Comparison of ENCODE assay signal across 20 mouse cellular contexts in genomic region chr1:58055598-58055997, GRCm38 (mm10). TPM values are rescaled to one million over a fixed set of nuclear protein-coding genes. Genes with fewer than 3 reads are reported as not detected.
A peak's percentile ranks its signal among the peaks of the same experiment; 100 is the strongest.
DNase-seq lines count a peak whose midpoint lies in the region; ATAC-seq and TF ChIP-seq lines count a peak whose summit lies in the region.
"Had no signal": no experiment of that assay in that cellular context is flagged by ENCODE, and none has a peak within 500 bp of the region (broad histone marks: within the 10 kb centered on the region; RNA-seq: fewer than 3 reads in every experiment).

No protein-coding gene starts in this region.

- H3K27me3 ChIP-seq in forebrain, embryonic 16.5 days (replicated peaks; ENCODE audit: control insufficient read depth, insufficient read depth, low read length): no peaks in the 10 kb centered on the region
- H3K27me3 ChIP-seq in forebrain, embryonic 11.5 days (ENCODE audit: control insufficient read depth, insufficient read depth, low read length): no peaks in the 10 kb centered on the region
- H3K27me3 ChIP-seq in hindbrain, postnatal 0 days (ENCODE audit: insufficient read depth, low read length): no peaks in the 10 kb centered on the region
- no peaks in the 10 kb centered on the region for H3K27me3 ChIP-seq in hindbrain, embryonic 10.5 days (ENCODE audit: insufficient read depth, poor library complexity, severe bottlenecking)
- H3K27me3 ChIP-seq: CH12.LX; hindbrain, embryonic 12.5 days; Patski had no signal

- peak; percentile 42 for DNase-seq in cerebellum, adult 9-10 months
- DNase-seq in forebrain, embryonic 11.5 days (ENCODE audit: low spot score): no peak
- peak; percentile 28 for DNase-seq in hindbrain, postnatal 0 days (ENCODE audit: low spot score)
- DNase-seq in hindbrain, embryonic 10.5 days (ENCODE audit: low spot score): no peak
- peak; percentile 18 for DNase-seq in brain, embryonic 14.5 days (ENCODE audit: low read depth)
- DNase-seq in lung, postnatal 36 days: no peak
- DNase-seq: adrenal gland, postnatal 14 days; heart, adult 2 months; kidney, adult 8-10 months had no signal

- H3K36me3 ChIP-seq in forebrain, embryonic 16.5 days (ENCODE audit: control insufficient read depth, insufficient read depth): no peaks in the 10 kb centered on the region
- no peaks in the 10 kb centered on the region for H3K36me3 ChIP-seq in forebrain, embryonic 11.5 days (ENCODE audit: control insufficient read depth, insufficient read depth, low read length)
- no peaks in the 10 kb centered on the region for H3K36me3 ChIP-seq in hindbrain, postnatal 0 days (ENCODE audit: insufficient read depth, low read length)
- H3K36me3 ChIP-seq in hindbrain, embryonic 10.5 days: no peaks in the 10 kb centered on the region
- H3K36me3 ChIP-seq: embryonic facial prominence, embryonic 10.5 days; hindbrain, embryonic 12.5 days had no signal

- whole genome bisulfite sequencing in forebrain, embryonic 16.5 days: 74% methylated on average over 11 of the region's 11 CpGs
- WGBS in forebrain, embryonic 11.5 days: 91% methylated on average over 11 of the region's 11 CpGs
- WGBS in hindbrain, postnatal 0 days: 62% methylated on average over 11 of the region's 11 CpGs
- 90% methylated on average over 11 of the region's 11 CpGs for WGBS in hindbrain, embryonic 10.5 days

- no peak for ATAC-seq in cerebellum, adult (ENCODE audit: insufficient number of reproducible peaks, low FRiP score, low TSS enrichment)
- ATAC-seq in forebrain, embryonic 16.5 days: peak; percentile 43; the same call in 1 of the 2 replicates
- no peak for ATAC-seq in forebrain, embryonic 11.5 days (replicated peaks; ENCODE audit: low FRiP score)
- 0 out of 2 replicates have a peak, but pooled peaks have one; percentile 45 for ATAC-seq in hindbrain, postnatal 0 days
- ATAC-seq: activated CD4-positive, CD25-positive, alpha-beta regulatory T cell, adult 4 months; forebrain, embryonic 14.5 days; inflammation-experienced regulatory T-cells, adult 6 months; intestine, postnatal 0 days; Patski had no signal

- H3K9me3 ChIP-seq in forebrain, embryonic 16.5 days (ENCODE audit: control insufficient read depth, low read length): no peaks in the 10 kb centered on the region
- H3K9me3 ChIP-seq in forebrain, embryonic 11.5 days (ENCODE audit: control insufficient read depth, low read length): no peaks in the 10 kb centered on the region
- no peaks in the 10 kb centered on the region for H3K9me3 ChIP-seq in hindbrain, postnatal 0 days (ENCODE audit: low read length)
- H3K9me3 ChIP-seq in hindbrain, embryonic 10.5 days: no peaks in the 10 kb centered on the region
- H3K9me3 ChIP-seq: embryonic facial prominence, embryonic 10.5 days; hindbrain, embryonic 12.5 days had no signal

- no peak overlapping the region for H3K4me2 ChIP-seq in forebrain, embryonic 16.5 days (ENCODE audit: low read length)
- H3K4me2 ChIP-seq in forebrain, embryonic 11.5 days (ENCODE audit: low read depth, low read length, severe bottlenecking): no peak overlapping the region
- no peak overlapping the region for H3K4me2 ChIP-seq in hindbrain, postnatal 0 days (ENCODE audit: low read depth, low read length)
- H3K4me2 ChIP-seq: heart, embryonic 11.5 days; hindbrain, embryonic 12.5 days had no signal

- no peak for TF ChIP-seq POLR2A in brain, embryonic 14.5 days (IDR thresholded peaks at IDR 0.05; ENCODE audit: borderline replicate concordance, extremely low read depth, insufficient read depth, insufficient read length, poor library complexity, severe bottlenecking)

- H3K9ac ChIP-seq in forebrain, embryonic 16.5 days (replicated peaks; ENCODE audit: low read depth, low read length): no peak overlapping the region
- no peak overlapping the region for H3K9ac ChIP-seq in forebrain, embryonic 11.5 days (ENCODE audit: low read length)
- H3K9ac ChIP-seq in hindbrain, postnatal 0 days (replicated peaks; ENCODE audit: low read length): no peak overlapping the region
- H3K9ac ChIP-seq: hindbrain, embryonic 12.5 days had no signal

- TF ChIP-seq CTCF in hindbrain, postnatal 0 days (IDR thresholded peaks at IDR 0.05; ENCODE audit: low read depth): no peak
- TF ChIP-seq CTCF in brain, embryonic 14.5 days (IDR thresholded peaks at IDR 0.05; ENCODE audit: borderline replicate concordance, extremely low read depth, insufficient read depth, insufficient read length): no peak

- H3K4me3 ChIP-seq in forebrain, embryonic 16.5 days (replicated peaks; ENCODE audit: low read length): no peak overlapping the region
- no peak overlapping the region for H3K4me3 ChIP-seq in forebrain, embryonic 11.5 days (ENCODE audit: low read depth, low read length)
- no peak overlapping the region for H3K4me3 ChIP-seq in hindbrain, postnatal 0 days (ENCODE audit: low read length)
- no peak overlapping the region for H3K4me3 ChIP-seq in hindbrain, embryonic 10.5 days
- H3K4me3 ChIP-seq: embryonic facial prominence, embryonic 10.5 days; heart, adult 2 months; hindbrain, embryonic 12.5 days had no signal

- H3K4me1 ChIP-seq in forebrain, embryonic 16.5 days (replicated peaks; ENCODE audit: control insufficient read depth, insufficient read depth, low read length): peaks cover 3% of the 10 kb centered on the region; the same call in 1 of the 2 replicates
- 0 out of 2 replicates have a peak, but pooled peaks cover 1% of the 10 kb centered on the region for H3K4me1 ChIP-seq in forebrain, embryonic 11.5 days (replicated peaks; ENCODE audit: control insufficient read depth, insufficient read depth, low read length)
- H3K4me1 ChIP-seq in hindbrain, postnatal 0 days (ENCODE audit: insufficient read depth, low read length): no peaks in the 10 kb centered on the region; the same call in 1 of the 2 replicates
- H3K4me1 ChIP-seq in hindbrain, embryonic 10.5 days (replicated peaks): 0 out of 2 replicates have a peak, but pooled peaks cover 4% of the 10 kb centered on the region
- H3K4me1 ChIP-seq: embryonic facial prominence, embryonic 10.5 days had no signal

- H3K27ac ChIP-seq in forebrain, embryonic 16.5 days (ENCODE audit: low read length): no peak overlapping the region
- H3K27ac ChIP-seq in forebrain, embryonic 11.5 days (ENCODE audit: low read depth, low read length): no peak overlapping the region
- no peak overlapping the region for H3K27ac ChIP-seq in hindbrain, postnatal 0 days
- no peak overlapping the region for H3K27ac ChIP-seq in hindbrain, embryonic 10.5 days
- H3K27ac ChIP-seq: embryonic facial prominence, embryonic 10.5 days; heart, adult 2 months; hindbrain, embryonic 12.5 days had no signal

RNA-seq across cellular contexts. Expression of gene Aox1, which starts 25.9 kb away (rescaled TPM):
- 0.25 and 0.37 TPM in 2 replicates for polyA plus RNA-seq in forebrain, embryonic 16.5 days (2015; fragmentation: Nextera tagmentation; extraction: Ambion mirVana)
- polyA plus RNA-seq in forebrain, embryonic 11.5 days (2014; fragmentation: Nextera tagmentation; extraction: Ambion mirVana): 0.12 and 0.16 TPM in 2 replicates
- total RNA-seq in hindbrain, postnatal 0 days (2014; rRNA removed): 0.65 and 0.89 TPM in 2 replicates
- 0.41 and 0.52 TPM in 2 replicates for polyA plus RNA-seq in hindbrain, postnatal 0 days (2015; fragmentation: Nextera tagmentation; extraction: Ambion mirVana)
- polyA plus RNA-seq in hindbrain, embryonic 10.5 days (2016; fragmentation: Nextera tagmentation; extraction: Ambion mirVana): 0.03 and 0.25 TPM in 2 replicates
- 0.29 and 0.44 TPM in 2 replicates for polyA plus RNA-seq in brain, embryonic 14.5 days (2012; rRNA removed)
- polyA plus RNA-seq: activated CD4-positive, CD25-positive, alpha-beta regulatory T cell, adult 4 months; inflammation-experienced regulatory T-cells, adult 6 months had no signal

RNA-seq across cellular contexts. Expression of gene Kctd18, which starts 36.8 kb away (rescaled TPM):
- polyA plus RNA-seq in forebrain, embryonic 16.5 days (2015; fragmentation: Nextera tagmentation; extraction: Ambion mirVana): 31.5 and 33.7 TPM in 2 replicates
- 19.5 TPM in 2 replicates for polyA plus RNA-seq in forebrain, embryonic 11.5 days (2014; fragmentation: Nextera tagmentation; extraction: Ambion mirVana)
- 26.0 and 27.7 TPM in 2 replicates for total RNA-seq in hindbrain, postnatal 0 days (2014; rRNA removed)
- 25.9 and 27.2 TPM in 2 replicates for polyA plus RNA-seq in hindbrain, postnatal 0 days (2015; fragmentation: Nextera tagmentation; extraction: Ambion mirVana)
- polyA plus RNA-seq in hindbrain, embryonic 10.5 days (2016; fragmentation: Nextera tagmentation; extraction: Ambion mirVana): 18.5 and 19.2 TPM in 2 replicates
- polyA plus RNA-seq in brain, embryonic 14.5 days (2012; rRNA removed): 31.4 and 33.5 TPM in 2 replicates

RNA-seq across cellular contexts. Expression of gene Aox3, which starts 57.3 kb away (rescaled TPM):
- 0.33 and 0.37 TPM in 2 replicates for polyA plus RNA-seq in forebrain, embryonic 16.5 days (2015; fragmentation: Nextera tagmentation; extraction: Ambion mirVana)
- polyA plus RNA-seq in forebrain, embryonic 11.5 days (2014; fragmentation: Nextera tagmentation; extraction: Ambion mirVana): 0.09 TPM in 1 of 2 replicates, not detected in the other
- 0.78 and 2.0 TPM in 2 replicates for total RNA-seq in hindbrain, postnatal 0 days (2014; rRNA removed)
- 0.78 and 1.1 TPM in 2 replicates for polyA plus RNA-seq in hindbrain, postnatal 0 days (2015; fragmentation: Nextera tagmentation; extraction: Ambion mirVana)
- polyA plus RNA-seq in hindbrain, embryonic 10.5 days (2016; fragmentation: Nextera tagmentation; extraction: Ambion mirVana): 0.06 and 0.26 TPM in 2 replicates
- 0.18 and 0.64 TPM in 2 replicates for polyA plus RNA-seq in brain, embryonic 14.5 days (2012; rRNA removed)
- polyA plus RNA-seq: activated CD4-positive, CD25-positive, alpha-beta regulatory T cell, adult 4 months; heart, embryonic 11.5 days; hindbrain, embryonic 12.5 days; inflammation-experienced regulatory T-cells, adult 6 months had no signal

RNA-seq across cellular contexts. Expression of gene Sgo2a, which starts 59.8 kb away (rescaled TPM):
- 7.8 and 9.4 TPM in 2 replicates for polyA plus RNA-seq in forebrain, embryonic 16.5 days (2015; fragmentation: Nextera tagmentation; extraction: Ambion mirVana)
- 28.0 and 31.0 TPM in 2 replicates for polyA plus RNA-seq in forebrain, embryonic 11.5 days (2014; fragmentation: Nextera tagmentation; extraction: Ambion mirVana)
- 3.5 TPM in 2 replicates for total RNA-seq in hindbrain, postnatal 0 days (2014; rRNA removed)
- polyA plus RNA-seq in hindbrain, postnatal 0 days (2015; fragmentation: Nextera tagmentation; extraction: Ambion mirVana): 2.8 and 4.0 TPM in 2 replicates
- polyA plus RNA-seq in hindbrain, embryonic 10.5 days (2016; fragmentation: Nextera tagmentation; extraction: Ambion mirVana): 16.5 and 19.6 TPM in 2 replicates
- polyA plus RNA-seq in brain, embryonic 14.5 days (2012; rRNA removed): 5.3 and 6.8 TPM in 2 replicates

Comparison
In these comparisons a context has a peak if more than half of its experiments do, and no peak if none do; other contexts are left out.
1. DNase-seq: peak in cerebellum, adult 9-10 months (single experiment), hindbrain, postnatal 0 days (single experiment) and brain, embryonic 14.5 days (single experiment); none in forebrain, embryonic 11.5 days (single experiment), hindbrain, embryonic 10.5 days (single experiment) and lung, postnatal 36 days (single experiment).
2. ATAC-seq: peak in forebrain, embryonic 16.5 days (single experiment) and hindbrain, postnatal 0 days (single experiment); none in cerebellum, adult (single experiment) and forebrain, embryonic 11.5 days (single experiment).